9 mouse cellular contexts compared by ENCODE assay signal in the genomic region with DNA sequence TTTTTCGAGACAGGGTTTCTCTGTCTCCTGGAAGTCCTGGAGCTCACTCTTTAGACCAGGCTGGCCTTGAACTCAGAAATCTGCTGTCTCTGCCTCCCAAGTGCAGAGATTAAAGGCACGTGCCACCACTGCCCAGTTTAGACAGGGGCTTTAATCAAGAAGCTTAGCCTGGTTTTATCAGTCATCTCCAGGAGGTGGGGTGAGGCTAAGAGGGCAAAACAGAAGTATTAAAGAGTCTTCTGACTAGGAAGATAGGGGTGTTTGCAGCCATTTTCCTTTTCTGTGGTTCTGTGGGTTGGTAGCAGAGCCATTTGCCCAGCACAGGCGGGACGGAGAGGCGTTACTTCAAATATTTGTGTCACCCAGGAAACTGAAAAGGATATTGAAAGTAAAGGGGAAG. TPM values are rescaled to one million over a fixed set of nuclear protein-coding genes. Genes with fewer than 3 reads are reported as not detected.
A peak's percentile ranks its signal among the peaks of the same experiment; 100 is the strongest.
DNase-seq lines count a peak whose midpoint lies in the region; ATAC-seq and TF ChIP-seq lines count a peak whose summit lies in the region.
"Had no signal": no experiment of that assay in that cellular context is flagged by ENCODE, and none has a peak within 500 bp of the region (broad histone marks: within the 10 kb centered on the region; RNA-seq: fewer than 3 reads in every experiment).

No protein-coding gene starts in this region.

- DNase-seq in kidney, adult 11 months, result no peak
- peak; percentile 82 for DNase-seq in MEL (ENCODE audit: low read depth, low spot score)
- no peak for DNase-seq in liver, postnatal 0 days
- no peak for DNase-seq in frontal cortex, postnatal 36 days (ENCODE audit: low spot score in 2 of 2)
- DNase-seq in layer of hippocampus, postnatal 10 days (ENCODE audit: low spot score in 2 of 2), result no peak
- DNase-seq in thymus, adult 18-20 months, result no peak

- no peak for TF ChIP-seq CTCF in MEL (IDR thresholded peaks at IDR 0.05 in 2 of 3, conservative IDR thresholded peaks at IDR 0.05 in 1 of 3; ENCODE audit: control insufficient read depth in 1 of 3, insufficient read depth in 1 of 3, low read depth in 2 of 3, low read length in 3 of 3, poor library complexity in 1 of 3, severe bottlenecking in 1 of 3)
- TF ChIP-seq CTCF in liver, postnatal 0 days (IDR thresholded peaks at IDR 0.05; ENCODE audit: low read depth), result no peak

- 0 out of 2 replicates have a peak overlapping the region, but pooled peaks have one; percentile 7 for H3K9ac ChIP-seq in kidney, embryonic 16.5 days (replicated peaks; ENCODE audit: low read length)
- peak overlapping the region; percentile 74 for H3K9ac ChIP-seq in MEL (ENCODE audit: control insufficient read depth, low read depth, low read length, poor library complexity, severe bottlenecking)
- no peak overlapping the region for H3K9ac ChIP-seq in forebrain, embryonic 12.5 days
- peak overlapping the region; percentile 96 for H3K9ac ChIP-seq in liver, postnatal 0 days (replicated peaks)

- WGBS in kidney, embryonic 16.5 days, result 63% methylated on average over 5 of the region's 5 CpGs
- WGBS in forebrain, embryonic 12.5 days, result 81% methylated on average over 5 of the region's 5 CpGs
- 37% methylated on average over 5 of the region's 5 CpGs for WGBS in liver, postnatal 0 days (ENCODE audit: insufficient replicate concordance)

- TF ChIP-seq RAD21 in MEL (IDR thresholded peaks at IDR 0.05; ENCODE audit: low read depth, low read length), result no peak

- H3K36me3 ChIP-seq in kidney, embryonic 16.5 days (ENCODE audit: insufficient read depth, low read length), result peaks cover 2% of the 10 kb centered on the region; the same call in 1 of the 2 replicates
- peaks cover 0 to 32% of the 10 kb centered on the region in 2 experiments; a peak in 2 of 4 replicates for H3K36me3 ChIP-seq in MEL (ENCODE audit: control insufficient read depth in 1 of 2, insufficient read depth in 2 of 2, low read length in 2 of 2)
- peaks cover 15% of the 10 kb centered on the region; the same call in 1 of the 2 replicates for H3K36me3 ChIP-seq in forebrain, embryonic 12.5 days (replicated peaks)
- no peaks in the 10 kb centered on the region; the same call in 1 of the 2 replicates for H3K36me3 ChIP-seq in liver, postnatal 0 days (replicated peaks; ENCODE audit: insufficient read depth, low read length)

- no peak overlapping the region for H3K4me3 ChIP-seq in kidney, embryonic 16.5 days (ENCODE audit: low read length)
- H3K4me3 ChIP-seq in MEL (ENCODE audit: control insufficient read depth in 1 of 2, insufficient read depth in 1 of 2, low read depth in 2 of 2, low read length in 2 of 2), result peak overlapping the region; percentile 37 to 56
- H3K4me3 ChIP-seq in forebrain, embryonic 12.5 days (replicated peaks), result peak overlapping the region; percentile 96; the same call in 1 of the 2 replicates
- H3K4me3 ChIP-seq in liver, postnatal 0 days (ENCODE audit: low read depth, low read length), result peak overlapping the region; percentile 89

- peaks cover 43% of the 10 kb centered on the region for H3K4me1 ChIP-seq in kidney, embryonic 16.5 days (ENCODE audit: insufficient read depth, low read length)
- H3K4me1 ChIP-seq in MEL (ENCODE audit: control insufficient read depth in 1 of 2, insufficient read depth in 2 of 2, low read length in 2 of 2), result peaks cover 6 to 36% of the 10 kb centered on the region in 2 experiments
- peaks cover 74% of the 10 kb centered on the region for H3K4me1 ChIP-seq in forebrain, embryonic 12.5 days
- H3K4me1 ChIP-seq in liver, postnatal 0 days (ENCODE audit: insufficient read depth), result peaks cover 56% of the 10 kb centered on the region

- no peak for TF ChIP-seq POLR2A in MEL (IDR thresholded peaks at IDR 0.05; ENCODE audit: control insufficient read depth in 1 of 2, insufficient read depth in 1 of 2, low read depth in 1 of 2, low read length in 2 of 2, poor library complexity in 1 of 2)

- peaks cover 51% of the 10 kb centered on the region for H3K79me2 ChIP-seq in MEL (ENCODE audit: control insufficient read depth, insufficient read depth, low read length, poor library complexity)

- H3K9me3 ChIP-seq in kidney, embryonic 16.5 days (ENCODE audit: low read length), result no peaks in the 10 kb centered on the region
- no peaks in the 10 kb centered on the region for H3K9me3 ChIP-seq in MEL (replicated peaks; ENCODE audit: insufficient read depth, low read length)
- H3K9me3 ChIP-seq in forebrain, embryonic 12.5 days, result no peaks in the 10 kb centered on the region
- no peaks in the 10 kb centered on the region for H3K9me3 ChIP-seq in liver, postnatal 0 days (ENCODE audit: low read length)

- peak overlapping the region; percentile 96 for H3K27ac ChIP-seq in kidney, embryonic 16.5 days (ENCODE audit: low read length)
- H3K27ac ChIP-seq in MEL (ENCODE audit: control insufficient read depth, low read depth, low read length), result peak overlapping the region; percentile 91
- H3K27ac ChIP-seq in forebrain, embryonic 12.5 days, result peak overlapping the region; percentile 94; the same call in 1 of the 2 replicates
- peak overlapping the region; percentile 95 for H3K27ac ChIP-seq in liver, postnatal 0 days (ENCODE audit: low read depth)

- no peaks in the 10 kb centered on the region for H3K27me3 ChIP-seq in kidney, embryonic 16.5 days (ENCODE audit: insufficient read depth, low read length)
- no peaks in the 10 kb centered on the region for H3K27me3 ChIP-seq in MEL (ENCODE audit: control insufficient read depth in 1 of 2, insufficient read depth in 2 of 2, low read length in 2 of 2)
- no peaks in the 10 kb centered on the region for H3K27me3 ChIP-seq in forebrain, embryonic 12.5 days
- H3K27me3 ChIP-seq in liver, postnatal 0 days (ENCODE audit: insufficient read depth, low read length), result no peaks in the 10 kb centered on the region

- TF ChIP-seq EP300 in MEL (IDR thresholded peaks at IDR 0.05; ENCODE audit: low read depth in 1 of 2, low read length in 2 of 2), result peak; percentile 61 to 86; a peak in 3 of 4 replicates
- peak; percentile 85 for TF ChIP-seq EP300 in liver, postnatal 0 days (IDR thresholded peaks at IDR 0.05; ENCODE audit: low read depth)

- no peak overlapping the region for H3K4me2 ChIP-seq in kidney, embryonic 16.5 days (replicated peaks; ENCODE audit: low read depth, low read length)
- peak overlapping the region; percentile 89; the same call in 1 of the 2 replicates for H3K4me2 ChIP-seq in forebrain, embryonic 12.5 days
- H3K4me2 ChIP-seq in liver, postnatal 0 days (ENCODE audit: low read depth, low read length), result peak overlapping the region; percentile 100

- no peak for ATAC-seq in kidney, embryonic 16.5 days (ENCODE audit: low FRiP score, low TSS enrichment)
- ATAC-seq in forebrain, embryonic 12.5 days (ENCODE audit: low FRiP score), result no peak
- no peak for ATAC-seq in liver, postnatal 0 days

TF ChIP-seq in MEL, 35 proteins besides CTCF, POLR2A, EP300 and RAD21 (continues in another document):
- TF ChIP-seq MXI1 (IDR thresholded peaks at IDR 0.05; ENCODE audit: low read depth, low read length) (peak; percentile 86), TAL1 (IDR thresholded peaks at IDR 0.05; ENCODE audit: low read length) (peak; percentile 90), TBP (IDR thresholded peaks at IDR 0.05; ENCODE audit: low read depth, low read length) (peak; percentile 93), GATA1 (IDR thresholded peaks at IDR 0.05; ENCODE audit: low read depth, low read length) (peak; percentile 87)

RNA-seq across cellular contexts. Expression of a gene that starts 1.1 kb away (rescaled TPM):
- 186 and 242 TPM in 2 replicates for polyA plus RNA-seq in kidney, embryonic 16.5 days (2015; fragmentation: Nextera tagmentation; extraction: Ambion mirVana)
- total RNA-seq in MEL (2012; rRNA removed), result 167 and 198 TPM in 2 replicates
- 10 to 100 TPM in 1 of 2 experiments, not detected in 1; 28.0 TPM for polyA plus RNA-seq in MEL (2012; ENCODE audit: insufficient read depth in 1 of 2, insufficient read length in 2 of 2, low read depth in 1 of 2, low replicate concordance in 2 of 2, missing spikeins in 1 of 2)
- polyA plus RNA-seq in forebrain, embryonic 12.5 days (2016; fragmentation: Nextera tagmentation; extraction: Ambion mirVana), result 275 and 317 TPM in 2 replicates
- 67.6 and 71.9 TPM in 2 replicates for polyA plus RNA-seq in liver, postnatal 0 days (2015; fragmentation: Nextera tagmentation; extraction: Ambion mirVana)
- total RNA-seq in layer of hippocampus, postnatal 10 days (2021), result 10 to 100 TPM; 23.3 to 42.6 TPM

RNA-seq across cellular contexts. Expression of a gene that starts 4.4 kb away (rescaled TPM):
- 65.2 and 66.1 TPM in 2 replicates for polyA plus RNA-seq in kidney, embryonic 16.5 days (2015; fragmentation: Nextera tagmentation; extraction: Ambion mirVana)
- total RNA-seq in MEL (2012; rRNA removed), result 41.9 and 48.8 TPM in 2 replicates
- polyA plus RNA-seq in MEL (2012; ENCODE audit: insufficient read depth in 1 of 2, insufficient read length in 2 of 2, low read depth in 1 of 2, low replicate concordance in 2 of 2, missing spikeins in 1 of 2), result 10 to 100 TPM in 1 of 2 experiments, not detected in 1; 51.4 TPM
- 80.4 and 81.9 TPM in 2 replicates for polyA plus RNA-seq in forebrain, embryonic 12.5 days (2016; fragmentation: Nextera tagmentation; extraction: Ambion mirVana)
- polyA plus RNA-seq in liver, postnatal 0 days (2015; fragmentation: Nextera tagmentation; extraction: Ambion mirVana), result 19.6 and 21.5 TPM in 2 replicates
- total RNA-seq in layer of hippocampus, postnatal 10 days (2021), result 10 to 100 TPM; 32.1 to 34.2 TPM

RNA-seq across cellular contexts. Expression of a gene that starts 6.2 kb away (rescaled TPM):
- polyA plus RNA-seq in kidney, embryonic 16.5 days (2015; fragmentation: Nextera tagmentation; extraction: Ambion mirVana), result 44.7 and 46.3 TPM in 2 replicates
- 14.2 and 15.7 TPM in 2 replicates for total RNA-seq in MEL (2012; rRNA removed)
- polyA plus RNA-seq in MEL (2012; ENCODE audit: insufficient read depth in 1 of 2, insufficient read length in 2 of 2, low read depth in 1 of 2, low replicate concordance in 2 of 2, missing spikeins in 1 of 2), result 10 to 100 TPM in 1 of 2 experiments, not detected in 1; 26.5 TPM
- polyA plus RNA-seq in forebrain, embryonic 12.5 days (2016; fragmentation: Nextera tagmentation; extraction: Ambion mirVana), result 67.1 and 70.7 TPM in 2 replicates
- 8.9 and 9.0 TPM in 2 replicates for polyA plus RNA-seq in liver, postnatal 0 days (2015; fragmentation: Nextera tagmentation; extraction: Ambion mirVana)
- total RNA-seq in layer of hippocampus, postnatal 10 days (2021), result 10 to 100 TPM; 23.9 to 25.4 TPM

RNA-seq across cellular contexts. Expression of a gene that starts 21.4 kb away (rescaled TPM):
- polyA plus RNA-seq in kidney, embryonic 16.5 days (2015; fragmentation: Nextera tagmentation; extraction: Ambion mirVana), result 58.8 and 61.1 TPM in 2 replicates
- total RNA-seq in MEL (2012; rRNA removed), result 44.5 and 46.1 TPM in 2 replicates
- polyA plus RNA-seq in MEL (2012; ENCODE audit: insufficient read depth in 1 of 2, insufficient read length in 2 of 2, low read depth in 1 of 2, low replicate concordance in 2 of 2, missing spikeins in 1 of 2), result 10 to 100 TPM in 1 of 2 experiments, not detected in 1; 72.1 TPM
- polyA plus RNA-seq in forebrain, embryonic 12.5 days (2016; fragmentation: Nextera tagmentation; extraction: Ambion mirVana), result 67.4 and 72.2 TPM in 2 replicates
- polyA plus RNA-seq in liver, postnatal 0 days (2015; fragmentation: Nextera tagmentation; extraction: Ambion mirVana), result 5.8 and 7.2 TPM in 2 replicates
- total RNA-seq in layer of hippocampus, postnatal 10 days (2021), result 10 to 100 TPM; 59.5 to 63.9 TPM

RNA-seq across cellular contexts. Expression of a gene that starts 31.8 kb away (rescaled TPM):
- 0.21 and 0.24 TPM in 2 replicates for polyA plus RNA-seq in kidney, embryonic 16.5 days (2015; fragmentation: Nextera tagmentation; extraction: Ambion mirVana)
- not detected in 2 replicates for total RNA-seq in MEL (2012; rRNA removed)
- under 1 TPM in 1 of 2 experiments, not detected in 1; 0.10 TPM for polyA plus RNA-seq in MEL (2012; ENCODE audit: insufficient read depth in 1 of 2, insufficient read length in 2 of 2, low read depth in 1 of 2, low replicate concordance in 2 of 2, missing spikeins in 1 of 2)
- polyA plus RNA-seq in forebrain, embryonic 12.5 days (2016; fragmentation: Nextera tagmentation; extraction: Ambion mirVana), result 0.12 and 0.51 TPM in 2 replicates
- polyA plus RNA-seq in liver, postnatal 0 days (2015; fragmentation: Nextera tagmentation; extraction: Ambion mirVana), result not detected in 2 replicates
- total RNA-seq in layer of hippocampus, postnatal 10 days (2021), result under 1 TPM; 0.33 to 0.53 TPM
- total RNA-seq: left cerebral cortex, postnatal 36 days had no signal
